Mouse (Mus musculus) stomach, postnatal 0 days (tissue): ENCODE results near the gene Itga8.

Experiments
- CTCF ChIP-seq: IDR thresholded peaks from 2 replicates; pipeline ENCODE4 v1.5.1; 2016; ENCODE audit warnings: antibody characterized with exemption, low read depth, mild to moderate bottlenecking, moderate library complexity
- EP300 ChIP-seq: optimal IDR thresholded peaks from 2 replicates; pipeline ENCODE3; 2016; ENCODE audit warnings: antibody characterized with exemption

- no peak for TF ChIP-seq EP300
- no peak for TF ChIP-seq CTCF
Measured at GRCm38 (mm10) chr2:12212662-12213463, 88.9 kb downstream of the Itga8 start.
